Mouse (Mus musculus): Measurements from ENCODE around the gene Spata9. TPM values are rescaled to one million over a fixed set of nuclear protein-coding genes. Genes with fewer than 3 reads are reported as not detected.

Spata9 gene
- total RNA-seq, 2 experiments from 2014 or later, result not detected

DNA sequence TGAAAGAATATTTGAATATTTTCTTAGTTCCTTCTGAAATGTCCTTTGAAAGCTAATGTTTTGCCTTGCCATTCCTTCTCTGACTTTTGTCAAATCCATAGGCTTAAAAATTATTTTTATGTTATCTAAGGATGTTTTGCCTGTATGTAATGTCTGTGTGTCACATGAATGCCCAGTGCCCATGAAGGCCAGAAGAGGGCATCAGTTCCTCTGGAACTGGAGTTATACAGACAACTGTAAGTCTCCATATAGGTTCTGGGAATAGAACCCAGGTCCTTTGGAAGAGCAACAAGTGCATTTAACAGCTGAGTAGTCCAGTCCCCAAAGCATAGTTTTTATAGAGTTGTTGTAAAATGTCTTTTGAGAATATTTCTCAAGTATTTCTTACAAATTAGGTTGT is 15.0 kb downstream of the Spata9 start:
- DNase-seq, result no peak
- intact Hi-C loops (cut with DNase I), result loop anchor here (1.0 kb wide), 1 partner anchor 74 kb away; the partner anchor contains the start of gene Gpr150

DNA sequence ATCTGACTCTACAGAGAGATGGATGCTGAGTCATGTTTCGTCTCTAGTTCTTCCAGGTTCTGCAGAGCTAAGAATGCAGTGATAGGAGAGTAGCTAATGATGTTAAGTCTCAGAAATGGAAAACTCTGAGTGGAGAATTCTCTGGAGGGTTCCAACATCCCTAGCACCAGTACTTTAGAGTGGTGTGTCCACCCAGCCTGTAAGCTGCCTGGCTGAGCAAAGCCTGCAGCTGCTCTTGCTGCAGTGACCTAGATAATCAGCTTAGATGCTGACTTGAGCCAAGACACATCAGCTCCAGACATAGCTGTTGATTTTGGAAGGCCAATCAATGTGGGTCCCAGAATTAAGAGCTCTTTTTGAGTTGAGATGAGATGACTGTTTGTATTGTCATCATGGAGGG is 21.1 kb downstream of the Spata9 start:
- peak in 1 of 2 experiments; percentile 9 for DNase-seq
- intact Hi-C loops (cut with DNase I), result no loop called here

GRCm38 (mm10) chr13:75992169-75993028 is 25.4 kb downstream of the Spata9 start:
- intact Hi-C loops (cut with DNase I), result no loop called here
- DNase-seq, result peak in 1 of 2 experiments; percentile 7

DNA sequence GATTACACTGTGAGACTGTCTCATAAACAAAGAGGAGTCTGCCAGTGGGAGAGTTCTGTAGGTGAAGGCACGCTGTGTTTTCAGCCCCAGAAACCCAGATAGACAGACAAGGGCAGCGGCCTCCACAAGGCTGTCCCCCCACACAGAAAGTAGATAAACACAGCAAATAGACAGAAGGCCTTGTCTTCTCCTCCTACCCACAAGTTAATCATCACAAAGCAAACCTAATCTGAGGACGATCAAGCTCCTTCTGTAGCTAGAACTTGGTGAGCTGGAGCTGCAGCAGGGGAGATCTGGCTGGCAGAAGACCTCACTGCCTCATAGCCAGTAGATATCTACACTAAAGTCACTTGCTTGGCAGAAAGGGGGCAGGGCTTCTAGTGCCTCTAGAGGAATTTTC is 36.3 kb downstream of the Spata9 start:
- intact Hi-C loops (cut with DNase I), result no loop called here
- DNase-seq, result no peak

GRCm38 (mm10) chr13:76014511-76014910 is 47.6 kb downstream of the Spata9 start:
- DNase-seq, result no peak
- intact Hi-C loops (cut with DNase I), result loop anchor here (10.0 kb wide), 1 partner anchor 310 kb away; the partner anchor contains the start of gene Ell2

GRCm38 (mm10) chr13:76017465-76017864 is 50.5 kb downstream of the Spata9 start:
- intact Hi-C loops (cut with DNase I), result loop anchor here (10.0 kb wide), 1 partner anchor 313 kb away; the partner anchor contains the start of gene Ell2
- no peak for DNase-seq

DNA sequence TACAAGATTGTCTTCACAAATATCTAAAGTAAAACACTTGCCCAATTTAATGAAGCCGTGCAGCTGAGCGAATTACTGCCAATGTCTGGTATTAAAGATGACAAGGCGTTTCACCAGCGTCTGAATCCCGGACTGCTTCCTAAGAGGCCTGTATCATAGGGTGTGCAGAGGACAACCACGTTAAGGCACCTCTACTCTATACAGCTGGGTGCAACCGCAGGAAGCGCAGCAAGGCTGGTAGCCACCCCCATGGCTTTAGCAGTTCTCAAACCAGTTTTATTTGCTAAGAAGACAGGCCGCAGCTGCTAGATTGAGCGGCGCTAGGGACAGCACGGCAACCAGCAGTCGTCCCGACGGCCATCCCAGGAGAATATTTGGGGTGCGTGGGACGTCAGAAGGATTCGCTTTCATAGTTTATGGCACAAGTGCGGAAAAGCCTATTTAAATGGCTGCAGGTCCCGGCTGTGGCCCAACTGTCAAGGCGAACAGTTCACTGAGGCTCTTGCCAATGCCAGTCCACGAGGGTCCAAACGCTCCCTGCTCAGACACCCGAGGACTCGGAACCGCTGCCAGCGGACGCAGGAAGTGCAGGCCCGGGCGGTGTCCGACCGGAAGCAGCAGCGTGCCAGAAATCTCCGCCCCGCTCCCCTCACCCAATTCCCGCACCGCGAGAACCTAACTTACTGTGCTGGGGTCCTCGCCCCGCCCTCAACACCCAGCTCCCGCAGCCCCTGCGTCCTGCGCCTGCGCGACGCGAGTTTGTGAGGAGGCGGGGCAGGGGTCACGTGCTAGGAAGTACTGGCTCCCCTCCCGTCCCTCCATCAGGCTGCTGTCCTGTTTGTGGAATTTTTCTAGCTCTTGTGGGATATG is 51.3 kb downstream of the Spata9 start, which contains the start of gene Rfesd:
Gene Rfesd (minus strand): TSS at position 746 of the 870 bp plus-strand sequence.
- peak; percentile 97 to 98 for DNase-seq
- intact Hi-C loops (cut with DNase I), result loop anchor here (2.0 to 10.0 kb wide), 3 partner anchors 75 to 313 kb away; partner anchors contain the start of genes Arsk, Ell2, Rhobtb3 and Ttc37

GRCm38 (mm10) chr13:76018844-76019400 is 52.0 kb downstream of the Spata9 start:
- DNase-seq, result peak; percentile 10
- intact Hi-C loops (cut with DNase I), result loop anchor here (2.0 to 10.0 kb wide), 3 partner anchors 76 to 314 kb away; partner anchors contain the start of genes Arsk, Ell2, Rhobtb3 and Ttc37

DNA sequence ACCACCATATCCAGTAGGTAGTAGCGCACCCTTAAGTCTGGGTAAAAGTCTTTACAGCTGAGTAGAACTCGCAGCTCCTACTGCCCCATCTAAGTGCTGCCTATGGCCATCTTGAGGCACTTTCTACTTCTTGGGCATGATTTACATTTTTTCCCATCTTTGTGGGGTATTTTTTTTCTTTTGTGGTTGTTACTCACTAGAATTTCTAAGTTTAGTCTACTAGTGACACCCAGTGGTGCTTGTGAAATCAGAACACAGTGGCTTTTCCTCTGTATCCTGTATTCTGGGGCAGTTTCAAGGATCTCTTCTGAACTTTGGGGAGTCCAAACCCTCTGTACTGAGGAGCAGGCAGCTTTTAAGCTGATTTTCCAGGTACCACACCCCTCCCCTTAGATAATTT is 54.8 kb downstream of the Spata9 start:
- no peak for DNase-seq
- intact Hi-C loops (cut with DNase I), result loop anchor here (2.0 to 10.0 kb wide), 4 partner anchors 35 to 1167 kb away; partner anchors contain the start of gene Gpr150

DNA sequence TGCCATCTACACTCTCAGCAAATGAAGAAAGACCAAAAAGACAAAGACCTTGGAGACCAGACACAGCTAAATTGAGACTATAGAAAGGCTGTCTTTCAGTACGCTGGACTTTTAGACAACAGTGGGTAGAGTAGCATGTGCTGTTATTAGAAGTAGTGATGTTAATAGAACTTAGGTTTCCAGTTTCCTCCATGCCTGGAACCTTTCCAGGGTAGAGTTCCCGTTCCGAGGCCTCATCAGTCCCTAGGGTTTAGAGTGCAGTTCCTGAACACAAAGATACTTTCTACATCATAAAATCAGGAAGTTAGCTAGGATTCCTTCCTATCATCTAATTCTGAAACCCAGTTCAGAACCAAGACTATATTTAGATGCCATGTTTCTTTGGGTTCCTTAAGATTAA is 57.6 kb downstream of the Spata9 start:
- intact Hi-C loops (cut with DNase I), result loop anchor here (5.0 to 10.0 kb wide), 3 partner anchors 147 to 1170 kb away; no protein-coding TSS in a partner anchor
- peak; percentile 12 to 14 for DNase-seq

DNA sequence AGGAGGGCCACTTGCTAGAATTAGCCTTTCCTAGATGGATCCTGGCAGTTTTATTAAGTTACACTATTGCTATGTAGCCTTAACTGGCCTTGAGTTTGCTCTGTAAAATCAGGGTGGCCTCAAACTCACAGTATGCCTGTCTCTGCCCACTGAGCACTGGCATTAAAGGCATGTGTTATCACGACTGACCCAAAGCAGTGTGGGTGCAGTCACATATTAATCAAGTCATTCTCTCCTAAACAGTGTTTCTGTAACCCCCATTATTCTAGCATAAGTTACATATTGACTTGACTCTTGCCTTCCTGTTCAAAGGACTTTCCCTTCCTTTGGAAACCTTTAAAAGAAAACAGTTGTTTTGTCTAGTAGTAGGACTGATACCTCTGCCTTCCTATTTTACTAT is 75.5 kb downstream of the Spata9 start:
- intact Hi-C loops (cut with DNase I), result no loop called here
- no peak for DNase-seq

DNA sequence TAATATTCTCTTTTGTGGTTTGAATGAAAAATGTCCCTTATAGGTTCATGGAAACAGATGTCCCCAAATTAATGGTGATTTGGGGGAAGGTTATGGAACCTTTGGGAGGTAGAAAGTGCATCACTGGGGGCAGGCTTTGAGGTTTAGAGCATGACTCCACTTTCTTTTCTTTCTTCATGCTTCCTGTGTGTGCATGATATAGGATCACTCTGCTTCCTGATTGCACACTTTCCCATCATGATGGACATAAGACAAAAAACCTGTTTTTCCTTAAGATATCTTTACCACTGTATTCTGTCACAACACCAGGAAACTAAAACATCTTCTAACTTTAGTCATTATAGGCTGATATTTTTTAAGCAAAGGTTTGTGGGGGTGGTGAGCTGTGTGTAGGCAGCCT is 78.0 kb downstream of the Spata9 start:
- DNase-seq, result no peak
- intact Hi-C loops (cut with DNase I), result no loop called here

Other genes with a start within 250 kb of the Spata9 start
- gene Glrx, start 127.3 kb upstream of the Spata9 start, total RNA-seq (2021), result 10 to 100 TPM; 40.3 to 46.3 TPM
- gene Rhobtb3, start 23.2 kb upstream of the Spata9 start, total RNA-seq (2021), result 10 to 100 TPM; 11.0 to 14.1 TPM
- 10 to 100 TPM; 11.5 to 12.1 TPM for gene Rfesd, start 51.6 kb downstream of the Spata9 start, total RNA-seq (2021)
- gene Gpr150, start 89.8 kb downstream of the Spata9 start, total RNA-seq (2021), result under 1 TPM in 1 of 2 experiments, not detected in 1; 0.14 TPM
- gene Arsk, start 131.5 kb downstream of the Spata9 start, total RNA-seq (2021), result 1 to 10 TPM; 3.5 to 5.4 TPM
- gene Ttc37, start 131.6 kb downstream of the Spata9 start, total RNA-seq (2021), result 10 to 100 TPM in 1 of 2 experiments, 1 to 10 TPM in 1; 9.4 to 10.7 TPM

All from heart, postnatal 36 days (tissue).